Mouse (Mus musculus): ENCODE results near the gene Zbtb44.

DNA sequence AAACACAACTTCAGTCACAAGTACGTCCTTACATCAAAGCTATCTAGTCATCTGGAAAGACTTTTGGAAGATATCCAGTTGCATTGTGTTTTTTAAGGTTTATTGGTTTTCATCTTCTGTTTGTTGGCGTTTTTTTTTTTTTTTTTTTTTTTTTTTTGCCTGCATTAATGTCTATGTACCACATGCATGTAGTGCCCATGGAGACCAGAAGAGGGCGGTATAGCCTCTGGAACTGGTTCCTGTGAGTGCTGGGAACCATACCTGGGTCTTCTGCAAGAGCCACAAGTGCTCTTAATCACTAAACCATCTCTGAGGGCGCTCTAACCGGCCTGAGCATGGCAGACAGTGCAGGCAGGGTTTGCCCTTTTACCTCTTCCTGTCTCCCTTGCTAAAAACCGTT lies 67.7 kb downstream of the Zbtb44 start:
- TF ChIP-seq GATA1 (IDR thresholded peaks at IDR 0.05; ENCODE audit: borderline replicate concordance, low read length) (no peak), FLI1 (IDR thresholded peaks at IDR 0.05; ENCODE audit: low read length) (no peak)
